Mouse (Mus musculus): Measurements from ENCODE around the gene Cldn16.
"Not testable (repeated sequence)": the region's sequence is repeated elsewhere in the genome, so short reads cannot be mapped to it uniquely, and the experiment has no call there.

The Cldn16 gene

DNA sequence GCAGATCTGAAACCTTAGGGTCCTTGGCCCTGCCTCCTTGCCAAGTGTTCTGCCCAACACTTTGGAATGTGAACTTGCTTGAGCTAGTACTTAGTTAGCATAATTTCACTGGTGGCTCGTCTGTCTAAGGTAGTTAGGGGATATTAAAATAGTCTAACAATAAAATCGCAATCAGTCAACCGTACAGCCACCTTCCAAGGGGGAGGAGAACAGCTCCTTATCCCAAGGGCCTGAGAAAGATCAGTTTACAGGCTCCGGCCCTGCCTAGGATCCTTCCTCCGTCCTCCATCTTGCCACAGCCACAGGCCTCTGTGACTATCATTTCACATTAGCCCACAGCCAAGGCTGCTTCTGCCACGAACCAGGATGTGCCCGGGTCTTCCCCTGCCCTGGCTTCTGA, at the start of gene Cldn16:
Gene Cldn16 (plus strand): TSS at position 301 of the 400 bp plus-strand sequence.
- CTCF ChIA-PET = no interaction called here

DNA sequence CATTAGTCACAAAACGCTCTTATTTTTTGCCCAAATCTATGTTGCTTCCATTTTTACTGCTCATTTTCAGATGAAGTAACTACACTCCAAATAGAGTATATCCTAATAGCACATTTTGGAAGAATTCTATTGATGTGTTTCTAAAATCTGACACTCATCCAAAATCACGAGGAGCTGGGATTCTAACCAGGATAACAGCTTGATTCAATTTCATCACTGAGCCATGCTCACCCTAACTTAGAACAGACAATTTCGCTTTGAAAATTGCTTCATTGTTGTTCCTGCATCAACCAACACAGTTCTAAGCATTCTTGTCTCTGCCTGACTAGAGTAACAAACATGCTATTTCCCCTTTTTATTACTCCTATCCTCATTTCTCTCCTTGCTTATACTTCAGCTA, 44.3 kb upstream of the Cldn16 start:
- CTCF ChIA-PET = no interaction called here

DNA sequence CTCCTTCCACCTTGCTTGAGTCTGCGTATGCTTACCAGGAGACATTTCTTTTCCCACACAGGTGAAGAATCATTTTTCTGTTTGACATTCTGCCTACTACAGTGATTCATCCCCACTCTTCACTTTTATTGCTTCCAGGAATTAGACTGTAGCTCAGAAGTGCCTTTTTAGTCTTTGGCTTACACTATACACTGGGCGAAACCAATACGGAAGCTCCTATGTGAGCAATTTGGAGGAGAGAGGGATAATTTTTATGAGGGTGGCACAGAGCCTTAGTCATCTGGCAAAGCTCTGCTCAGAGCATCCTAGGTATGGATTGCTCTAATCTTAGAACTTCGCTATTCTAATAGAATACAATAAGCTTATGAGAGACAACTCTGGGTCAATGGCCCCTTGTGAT, 40.9 kb upstream of the Cldn16 start:
- CTCF ChIA-PET = no interaction called here

DNA sequence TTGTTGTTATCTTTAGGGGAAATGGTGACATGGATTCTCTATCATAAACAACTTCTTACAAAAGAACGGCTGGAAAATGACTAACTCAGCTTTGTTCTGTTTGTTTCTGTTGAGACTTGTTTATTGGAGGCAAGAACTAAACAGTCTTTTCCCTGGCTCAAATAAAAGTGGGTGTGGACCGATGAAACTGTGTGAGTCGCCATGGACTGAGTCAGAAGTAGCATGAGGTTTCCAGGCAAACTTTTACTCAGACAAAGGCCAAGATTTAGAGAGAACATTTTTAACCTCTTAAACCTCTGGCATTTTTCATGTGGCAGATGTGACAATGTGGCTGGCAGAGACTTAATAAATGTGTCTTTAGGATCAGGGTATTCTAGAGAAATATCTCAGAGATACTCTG, 32.7 kb upstream of the Cldn16 start:
- CTCF ChIA-PET = no interaction called here

DNA sequence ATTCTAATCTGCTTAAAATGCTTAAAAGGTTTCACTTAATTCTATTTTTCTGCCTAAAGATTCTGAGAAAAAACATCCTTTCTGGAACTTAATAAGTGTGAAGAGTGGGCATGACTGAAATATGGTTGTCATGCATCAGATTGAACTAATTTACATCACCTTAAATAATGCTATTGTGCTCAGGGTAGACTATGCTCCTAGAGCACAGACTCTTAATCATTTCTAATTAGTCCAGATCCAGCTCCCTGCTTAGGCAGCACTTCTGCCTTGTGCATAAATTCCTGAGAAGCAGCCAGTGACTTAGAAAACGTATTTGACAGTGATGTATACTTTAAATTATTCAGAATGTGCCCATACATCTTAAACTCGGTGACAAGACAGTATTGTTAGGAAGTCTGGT, 29.4 kb upstream of the Cldn16 start:
- CTCF ChIA-PET = no interaction called here

DNA sequence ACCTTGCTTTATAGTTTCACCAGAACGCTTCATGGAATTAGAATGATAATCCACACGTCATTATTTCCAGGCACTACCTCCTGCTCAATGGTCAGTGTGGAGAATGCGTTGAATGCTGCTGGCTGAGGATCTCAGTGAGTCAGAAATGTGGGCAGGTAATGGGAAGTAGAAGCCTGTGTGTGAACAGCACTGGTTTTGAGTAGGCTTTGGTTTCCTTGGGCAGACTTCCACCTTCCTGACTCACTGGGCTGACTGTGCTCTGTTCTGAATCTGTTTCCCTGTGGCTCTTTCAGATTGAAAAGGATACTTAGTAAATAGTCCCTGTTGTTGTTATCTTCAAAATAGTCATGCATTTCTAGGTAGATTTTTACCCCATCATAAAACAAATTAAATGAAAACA, 22.9 kb upstream of the Cldn16 start:
- CTCF ChIA-PET = no interaction called here

DNA sequence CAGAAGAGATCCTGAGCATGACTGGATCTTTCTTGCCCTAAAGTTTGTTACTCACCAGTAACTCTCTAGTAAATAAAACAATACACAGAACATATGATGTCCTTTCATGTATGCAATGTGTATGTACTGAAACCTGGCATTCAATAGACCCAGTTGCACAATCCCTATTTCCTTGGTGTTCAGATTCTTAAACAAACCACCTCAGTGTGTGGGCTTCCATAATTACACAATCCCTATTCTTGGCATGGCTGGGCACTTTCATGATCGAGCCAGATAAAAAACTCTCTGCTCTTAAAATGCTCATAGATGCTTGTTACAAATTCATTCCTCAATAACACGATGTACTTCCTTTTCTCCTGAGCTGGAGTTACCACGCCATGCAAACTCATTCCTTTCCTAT, 21.8 kb upstream of the Cldn16 start:
- CTCF ChIA-PET = no interaction called here

DNA sequence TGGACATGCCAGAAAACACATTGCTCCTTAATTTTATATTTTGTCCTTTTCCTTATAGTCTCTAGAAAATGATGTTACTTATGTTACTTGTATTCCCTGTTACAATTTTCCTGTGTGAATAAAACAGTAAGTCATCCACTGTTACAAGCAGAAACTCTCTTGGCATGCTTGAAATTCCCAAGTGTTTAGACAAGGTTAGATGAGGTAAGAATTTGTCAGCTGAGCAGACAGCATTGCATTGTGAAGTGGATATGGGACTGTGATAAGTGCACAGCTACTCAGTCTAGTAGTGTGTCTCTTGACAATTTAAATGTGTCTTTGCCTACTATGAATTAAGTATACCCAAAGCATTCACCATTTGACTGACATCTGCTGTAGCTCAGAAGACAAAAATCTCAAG, 18.1 kb upstream of the Cldn16 start:
- CTCF ChIA-PET = no interaction called here

DNA sequence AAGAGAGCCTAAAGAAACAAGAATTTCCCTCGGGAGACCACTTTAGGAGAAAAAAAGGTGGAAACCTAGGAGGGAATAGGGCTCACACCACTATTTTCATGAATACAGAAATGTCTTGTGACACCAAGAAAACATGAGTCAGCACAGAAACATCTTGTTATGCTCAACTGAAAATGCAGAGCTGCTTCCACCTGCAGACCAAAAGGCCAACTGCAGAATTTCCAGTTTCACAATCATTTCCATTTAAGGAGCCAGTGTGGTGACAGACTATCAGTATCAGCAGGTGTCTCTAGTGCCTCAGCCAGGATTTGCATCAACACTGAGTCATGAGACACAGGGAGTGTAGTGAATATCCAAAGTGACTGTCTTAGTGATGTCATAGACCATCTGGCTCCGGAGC, 15.3 kb upstream of the Cldn16 start:
- CTCF ChIA-PET = no interaction called here

DNA sequence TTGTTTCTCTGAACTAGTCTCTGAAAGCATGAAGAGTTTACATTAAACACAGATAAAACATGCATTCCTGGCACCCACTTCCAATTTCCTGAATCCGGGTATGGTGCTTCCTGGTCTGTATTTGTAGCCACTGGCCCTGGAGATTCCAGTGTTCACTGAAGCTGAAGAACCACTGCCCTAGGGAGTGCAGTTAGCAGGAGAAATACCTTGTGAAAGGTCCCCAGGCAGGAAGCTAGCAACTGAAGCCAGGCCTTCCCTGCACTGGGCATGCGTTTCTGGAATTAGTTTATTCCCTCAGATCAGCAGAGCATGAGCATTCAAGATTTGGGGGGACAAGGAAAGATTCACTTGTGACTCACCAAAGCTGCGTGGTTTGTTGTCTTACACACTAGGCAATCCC, 8.8 kb upstream of the Cldn16 start:
- CTCF ChIA-PET = no interaction called here

DNA sequence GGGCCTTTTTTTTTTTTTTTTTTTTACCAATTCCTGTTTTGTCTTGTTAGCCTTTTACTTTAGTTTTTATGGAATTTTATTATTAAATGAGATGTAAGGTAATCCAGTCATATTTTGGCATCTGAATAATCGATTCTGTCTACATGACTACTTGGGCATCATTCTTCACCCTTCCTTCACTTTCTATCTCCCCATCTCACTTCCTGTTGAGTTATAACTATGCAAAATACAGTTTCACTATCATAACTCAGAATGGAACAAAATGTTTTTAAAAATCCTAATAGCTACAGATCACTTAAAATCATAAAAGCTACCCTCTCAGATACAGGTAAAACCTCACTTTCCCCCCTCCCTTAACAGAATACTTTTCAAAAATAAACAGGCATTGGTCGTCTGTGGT, 6.8 kb upstream of the Cldn16 start:
- CTCF ChIA-PET = no interaction called here

DNA sequence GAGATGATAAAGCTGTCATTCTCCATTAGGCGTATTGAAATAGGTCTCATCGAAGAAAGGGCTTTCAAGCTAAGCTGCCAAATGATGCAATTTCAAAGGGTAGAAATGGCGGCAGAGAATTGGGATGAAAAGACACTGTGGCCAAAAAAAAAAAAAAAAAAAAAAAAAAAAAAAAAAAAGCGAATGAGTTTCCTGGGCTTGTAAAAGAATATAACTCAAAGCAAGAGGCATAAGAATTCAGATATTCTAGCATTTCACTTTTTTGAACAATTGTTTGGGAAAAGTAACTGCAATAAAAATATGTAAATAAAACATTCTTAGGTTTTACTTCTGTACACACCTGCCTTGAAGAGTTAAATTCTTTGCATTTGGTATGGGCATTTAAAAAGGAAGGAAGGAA, 3.6 kb downstream of the Cldn16 start:
- CTCF ChIA-PET = no interaction called here

DNA sequence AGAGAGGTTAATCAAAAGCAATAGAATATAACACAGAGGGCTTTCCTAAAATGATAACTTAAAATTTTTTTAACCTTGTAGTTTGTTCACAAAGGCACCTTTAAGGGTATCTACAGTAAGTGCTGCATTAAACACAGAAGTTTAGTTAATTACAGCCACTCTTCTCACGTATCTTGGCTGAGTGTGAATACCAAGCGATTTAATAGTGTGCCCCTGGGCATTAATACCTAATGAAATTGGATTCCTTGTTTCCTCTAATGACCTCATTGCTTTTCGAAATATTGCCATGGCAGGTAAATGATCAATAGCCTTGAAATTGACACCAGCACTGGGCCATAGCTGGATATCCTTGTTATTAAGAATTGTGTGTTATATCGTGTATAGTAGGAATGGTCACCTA, 8.3 kb downstream of the Cldn16 start:
- CTCF ChIA-PET = no interaction called here

DNA sequence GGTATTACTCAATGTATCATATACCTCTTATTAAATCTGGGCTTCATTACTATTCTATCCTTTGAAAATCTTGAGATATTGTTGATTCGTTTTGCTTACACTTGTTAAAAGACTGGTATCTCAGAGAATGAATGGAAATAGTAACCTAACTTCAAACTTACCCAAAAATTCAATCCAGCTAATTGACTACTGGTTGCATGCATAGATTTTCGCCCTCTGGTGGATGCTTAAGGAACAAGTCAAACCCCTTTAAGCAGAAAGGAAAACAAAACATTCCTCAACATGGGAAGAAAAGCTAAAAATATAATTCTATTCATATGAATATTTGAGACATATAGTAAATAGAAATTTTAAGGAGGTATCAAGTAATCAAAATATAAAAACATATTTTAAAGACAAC, 32.8 kb downstream of the Cldn16 start:
- CTCF ChIA-PET = no interaction called here

DNA sequence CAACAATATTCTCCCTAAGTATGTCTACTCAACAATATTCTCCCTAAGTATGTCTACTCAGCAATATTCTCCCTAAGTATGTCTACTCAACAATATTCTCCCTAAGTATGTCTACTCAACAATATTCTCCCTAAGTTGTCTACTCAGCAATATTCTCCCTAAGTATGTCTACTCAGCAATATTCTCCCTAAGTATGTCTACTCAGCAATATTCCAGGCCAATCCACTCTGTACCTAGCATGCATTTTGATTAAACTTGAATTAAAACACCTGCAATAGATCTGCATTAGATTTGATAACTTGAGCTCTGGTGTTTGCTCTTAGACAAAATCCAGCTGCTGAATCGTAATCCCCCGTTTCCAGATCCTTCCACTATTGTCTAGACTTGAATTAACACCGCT, 36.8 kb downstream of the Cldn16 start:
- CTCF ChIA-PET = not testable (repeated sequence)

DNA sequence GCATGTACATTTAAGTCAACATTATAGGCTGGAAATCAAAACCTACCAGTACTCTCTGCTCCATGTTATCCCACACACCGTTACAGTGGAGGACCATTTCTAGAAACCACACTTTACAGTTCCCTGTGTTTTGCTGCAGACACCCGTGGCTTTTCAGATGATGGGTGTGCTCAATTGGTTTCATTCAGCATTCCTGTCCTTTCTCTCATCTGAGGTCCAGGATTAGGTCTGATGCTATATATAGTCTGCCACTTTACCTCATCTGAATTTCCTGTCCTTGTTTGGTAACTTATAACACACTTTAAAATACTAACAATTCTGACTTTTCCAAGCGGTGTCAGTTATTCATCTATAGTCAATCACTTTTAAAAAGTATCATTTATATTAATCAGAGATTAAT, 37.8 kb downstream of the Cldn16 start:
- CTCF ChIA-PET = no interaction called here

DNA sequence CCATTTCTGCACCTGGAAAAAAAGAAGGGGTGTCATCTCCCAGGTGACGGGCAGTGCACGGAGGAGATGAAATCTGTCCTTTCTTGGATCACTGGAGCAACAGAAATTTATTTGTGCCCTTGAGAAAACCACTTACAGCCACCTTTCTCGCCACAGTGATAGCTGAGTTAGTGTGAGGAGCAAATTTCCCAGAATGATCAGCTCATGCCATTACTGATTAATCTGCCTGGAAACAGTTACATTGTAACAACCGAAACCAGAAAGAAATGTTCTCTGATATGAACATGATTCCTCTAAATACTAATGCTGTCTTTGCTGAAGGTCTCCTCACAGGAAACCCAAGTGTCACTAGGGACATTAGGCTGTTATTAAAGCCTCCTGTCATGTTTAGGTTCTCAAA, 42.0 kb downstream of the Cldn16 start:
- CTCF ChIA-PET = no interaction called here

DNA sequence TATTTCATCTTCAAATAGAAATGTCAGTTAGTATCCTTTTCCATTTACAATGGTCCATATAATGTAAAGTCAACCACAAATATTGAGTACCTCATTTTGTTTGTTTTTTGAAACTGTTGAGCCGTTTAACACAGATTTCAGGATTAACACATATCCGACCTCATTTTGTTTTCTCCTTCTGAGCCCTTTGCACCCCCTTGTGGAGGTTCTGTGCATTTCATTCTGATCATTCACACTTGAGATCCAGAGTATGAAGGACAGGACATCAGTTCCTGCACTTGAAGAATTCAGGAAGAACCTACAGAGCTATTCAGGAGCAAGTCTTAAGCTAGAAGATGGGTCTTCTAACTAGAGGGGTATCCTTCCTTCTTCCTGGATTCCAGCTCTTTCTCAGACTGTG, 56.7 kb downstream of the Cldn16 start:
- CTCF ChIA-PET = no interaction called here

DNA sequence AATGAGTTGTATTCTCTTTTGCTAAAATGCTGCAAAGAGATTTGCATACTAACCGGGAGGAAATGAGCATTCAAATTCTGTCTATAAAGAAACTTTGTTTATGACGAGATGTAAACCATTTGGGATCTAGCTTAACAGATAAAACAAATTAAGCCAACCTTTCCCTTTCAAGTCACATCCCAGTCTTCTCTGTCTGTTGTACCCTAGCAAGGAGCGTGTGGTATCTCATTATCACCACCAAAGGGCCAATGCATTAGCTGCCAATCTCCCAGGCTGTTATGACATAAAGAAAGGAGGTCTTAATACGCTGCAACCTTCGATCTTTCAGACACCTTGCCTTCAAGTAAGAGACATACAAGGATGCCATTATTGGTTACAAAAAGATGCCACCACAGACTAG, 62.9 kb downstream of the Cldn16 start:
- CTCF ChIA-PET = no interaction called here

DNA sequence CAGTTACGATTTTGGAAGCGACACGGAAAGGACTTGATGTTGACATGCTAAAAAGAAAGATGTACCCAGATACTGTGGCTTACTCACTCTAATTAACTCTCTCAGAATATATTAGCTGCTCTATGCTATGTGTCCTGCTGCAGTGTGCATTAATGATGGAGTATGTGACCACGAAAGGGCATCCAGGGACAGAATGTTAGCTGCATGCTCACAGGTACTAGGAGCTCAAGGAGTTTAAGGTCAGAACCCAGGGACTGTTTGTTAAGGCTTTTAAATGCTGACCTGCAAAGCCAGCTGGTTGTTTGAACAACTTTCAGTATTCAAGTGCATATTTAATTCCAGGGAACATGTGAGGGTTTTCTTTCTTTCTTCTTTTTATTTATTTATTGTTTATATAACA, 63.7 kb downstream of the Cldn16 start, which contains the start of gene Tmem207:
Gene Tmem207 (minus strand): TSS at position 101 of the 400 bp plus-strand sequence.
- CTCF ChIA-PET = no interaction called here

DNA sequence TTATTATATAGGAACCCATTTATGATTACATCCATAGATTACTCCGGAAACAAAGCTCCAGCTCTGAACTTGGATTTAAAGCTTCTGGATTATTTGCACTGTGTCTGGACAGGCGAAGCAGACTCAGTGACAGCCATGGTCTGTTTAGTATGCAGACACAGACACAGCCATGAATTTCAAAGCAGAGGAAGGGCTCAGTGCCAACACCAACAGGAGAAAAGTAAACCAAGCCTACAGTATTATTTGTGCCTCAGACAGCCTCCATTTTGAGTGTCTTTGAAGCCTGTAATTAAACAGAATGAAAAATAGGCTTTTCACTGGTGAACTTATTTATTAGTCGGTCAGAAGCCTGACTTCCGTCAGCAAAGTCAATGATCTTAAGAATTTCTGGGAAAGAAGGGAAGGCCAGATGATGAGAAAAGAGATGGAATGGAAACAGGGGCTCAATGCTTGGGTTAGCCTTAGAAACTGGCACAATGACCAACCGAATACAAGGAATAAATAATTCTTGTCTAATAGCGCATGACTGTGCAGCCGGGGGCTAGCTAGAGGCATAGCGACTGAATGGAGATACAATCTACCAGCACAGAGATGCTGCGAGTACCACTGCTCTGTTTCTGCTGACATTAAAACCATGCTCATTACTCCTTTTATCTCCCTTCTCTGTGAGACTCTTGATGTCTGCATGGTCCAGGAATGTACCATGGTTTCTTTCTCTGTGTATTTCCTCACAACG, 65.2 kb downstream of the Cldn16 start:
- CTCF ChIA-PET = interaction anchor here (0.5 kb wide), 1 partner anchor 145 kb away, joined by 3 read pairs; no protein-coding TSS in a partner anchor

DNA sequence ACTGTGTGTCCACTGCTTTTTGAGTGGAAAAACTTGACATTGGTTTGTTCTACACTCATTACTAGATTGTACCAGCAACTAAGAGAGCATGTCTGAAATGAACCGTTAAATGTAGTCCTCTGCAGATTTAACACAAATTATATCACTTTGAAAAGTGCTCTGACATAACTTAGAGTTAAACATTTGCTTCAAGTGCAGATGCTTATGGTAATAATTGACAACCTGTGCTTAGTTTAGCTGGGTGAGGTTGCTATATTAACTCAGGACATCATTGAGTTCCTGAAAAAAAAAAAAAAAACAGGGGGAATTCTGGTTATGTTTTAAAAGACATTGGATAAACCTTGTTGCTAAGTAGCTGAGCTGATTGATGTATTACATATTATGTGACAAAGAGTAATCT, 67.5 kb downstream of the Cldn16 start:
- CTCF ChIA-PET = no interaction called here

DNA sequence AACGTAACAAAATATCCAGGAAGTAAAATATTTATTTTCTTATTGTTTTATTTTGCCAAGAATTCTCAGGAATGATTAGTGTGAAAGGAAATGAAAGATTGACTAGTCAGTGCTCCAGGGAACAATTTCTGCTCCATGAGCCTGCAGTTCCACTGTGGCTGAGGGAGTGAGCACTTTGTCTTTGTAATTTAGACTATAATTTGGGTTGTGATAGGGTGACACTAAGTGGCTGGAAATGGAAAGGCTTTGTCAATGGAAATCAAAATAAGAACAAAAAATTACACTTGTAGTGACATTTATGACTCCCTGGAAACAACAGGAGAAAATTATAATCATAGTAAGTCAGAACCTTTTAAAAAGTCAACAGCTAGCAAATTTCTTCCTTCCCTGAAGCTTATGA, 69.4 kb downstream of the Cldn16 start:
- CTCF ChIA-PET = no interaction called here
